Mouse (Mus musculus): ENCODE measurements at regions not wholly inside any gene's neighbourhood (a gene's known extent, or its start where the extent isn't known, plus 50 kb on each side); places are given as distances from the start of the nearest gene placed in this dataset.

GRCm38 (mm10) chr7:83206999-83207398 lies 339.9 kb downstream of the Mex3b start:
- TF ChIP-seq CTCF (IDR thresholded peaks at IDR 0.05; ENCODE audit: extremely low read depth, insufficient read depth, low read length) (no peak), POLR2A (IDR thresholded peaks at IDR 0.05; ENCODE audit: extremely low read depth, insufficient read depth, low read length) (no peak)
